Mouse (Mus musculus) E14TG2a.4 (cell line): ENCODE results near the gene Plk3.

ENCODE experiments used
- CTCF ChIP-seq: conservative IDR thresholded peaks from 2 replicates; pipeline ENCODE4 v1.5.1; 2014; ENCODE audit warnings: low read length
- NANOG ChIP-seq: IDR thresholded peaks from 2 replicates; pipeline ENCODE4 v1.6.1; 2014; ENCODE audit warnings: borderline replicate concordance, low read length, mixed read lengths
- POU5F1 ChIP-seq: IDR thresholded peaks from 2 replicates; pipeline ENCODE4 v1.6.1; 2014; ENCODE audit warnings: low read length, borderline replicate concordance

- no peak for TF ChIP-seq CTCF
- no peak for TF ChIP-seq POU5F1
- TF ChIP-seq NANOG = no peak
Measured at GRCm38 (mm10) chr4:117119636-117120035, 14.1 kb downstream of the Plk3 start.
